Mouse (Mus musculus): Measurements from ENCODE around the gene Tmem262. TPM values are rescaled to one million over a fixed set of nuclear protein-coding genes. Genes with fewer than 3 reads are reported as not detected.
"Not testable (repeated sequence)": the region's sequence is repeated elsewhere in the genome, so short reads cannot be mapped to it uniquely, and the experiment has no call there.

Gene Tmem262
- not detected in 2 replicates for polyA plus RNA-seq (2014; fragmentation: Nextera tagmentation; extraction: Ambion mirVana)

DNA sequence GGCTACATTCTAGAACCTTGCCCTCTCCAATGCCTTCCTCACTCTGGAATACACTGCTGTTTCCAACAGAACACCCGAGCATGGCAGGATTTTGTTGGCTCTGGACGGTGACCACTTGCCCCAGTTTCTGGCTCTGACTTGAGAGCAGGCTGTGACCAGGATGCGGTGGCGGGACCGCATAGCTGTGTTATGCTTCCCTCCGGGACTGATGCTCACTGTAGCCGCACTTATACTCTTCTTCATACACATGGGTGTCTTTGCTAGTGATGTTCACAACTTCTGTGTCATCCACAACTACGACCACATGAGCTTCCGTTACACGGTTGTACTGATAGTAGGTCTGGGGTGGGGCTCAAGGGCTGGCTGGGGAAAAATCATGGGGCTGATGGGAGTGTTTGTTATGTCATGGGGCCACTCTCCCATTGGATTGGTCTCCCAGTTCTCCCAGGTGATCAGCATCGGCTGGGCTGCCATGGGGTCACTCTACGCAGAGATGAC lies at the start of gene Tmem262:
Gene Tmem262, plus strand, starts transcription at position 51 of the 498 bp plus-strand sequence.
- Histone ChIP-seq H3K4me2 (no peak within 1 kb of the TSS), H3K9ac (ENCODE audit: low read depth, low read length) (no peak within 1 kb of the TSS), H3K27ac (ENCODE audit: low read depth, low read length) (no peak within 1 kb of the TSS), H3K4me1 (replicated peaks; ENCODE audit: control insufficient read depth, insufficient read depth, low read length) (peaks cover 13% of the 10 kb centered on the region), H3K27me3 (replicated peaks; ENCODE audit: control insufficient read depth, insufficient read depth, low read length) (no peaks in the 10 kb centered on the region), H3K4me3 (ENCODE audit: low read depth, low read length) (no peak within 1 kb of the TSS), H3K9me3 (ENCODE audit: control insufficient read depth, low read length) (no peaks in the 10 kb centered on the region), H3K36me3 (ENCODE audit: control insufficient read depth, insufficient read depth, low read length) (peaks cover 18% of the 10 kb centered on the region)
- DNase-seq (ENCODE audit: low spot score) = no peak
- ATAC-seq (replicated peaks; ENCODE audit: low FRiP score) = no peak
- WGBS = 90% methylated on average over 12 of the region's 12 CpGs

DNA sequence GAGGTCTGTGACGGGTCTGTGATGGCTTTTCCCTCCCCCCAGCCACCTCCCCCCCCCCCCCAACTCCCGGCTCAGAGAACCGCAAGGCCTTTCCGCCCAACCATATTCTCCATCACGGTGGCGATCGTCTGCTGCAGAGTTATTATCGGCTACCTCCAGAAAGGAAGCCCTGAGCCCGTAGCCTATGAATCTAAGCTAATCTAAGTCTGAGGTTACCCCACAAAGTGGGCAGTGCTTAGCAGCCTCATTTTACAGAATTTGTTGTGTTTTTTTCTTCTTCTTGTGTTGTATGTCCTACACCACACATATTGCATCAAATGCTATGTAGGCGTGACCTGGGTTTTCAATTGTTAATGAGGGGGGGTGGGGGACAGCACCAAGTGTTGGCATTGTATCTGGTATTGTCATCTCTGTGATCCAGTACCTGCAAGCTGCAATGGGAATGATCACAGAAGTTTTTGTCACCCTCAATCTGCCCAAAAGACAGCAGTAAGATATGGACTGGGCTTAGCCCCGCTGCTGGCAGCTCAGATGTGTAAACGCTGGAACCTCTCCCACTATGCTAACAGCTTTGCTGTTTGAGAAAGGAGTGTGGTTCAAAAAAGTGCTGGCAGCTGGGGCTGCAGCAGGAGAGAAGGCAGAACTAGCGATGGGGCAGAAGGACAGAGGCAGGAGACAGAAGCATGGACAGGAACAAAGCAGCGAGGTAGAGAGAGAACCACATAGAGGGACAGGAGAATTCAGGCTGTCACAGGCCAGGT lies 49.1 kb upstream of the Tmem262 start:
- no peak overlapping the region for H3K4me2 ChIP-seq
- H3K9me3 ChIP-seq (ENCODE audit: control insufficient read depth, low read length) = no peaks in the 10 kb centered on the region
- no peaks in the 10 kb centered on the region for H3K36me3 ChIP-seq (ENCODE audit: control insufficient read depth, insufficient read depth, low read length)
- no peaks in the 10 kb centered on the region for H3K4me1 ChIP-seq (replicated peaks; ENCODE audit: control insufficient read depth, insufficient read depth, low read length)
- 63% methylated on average over 14 of the region's 14 CpGs for WGBS
- H3K27me3 ChIP-seq (replicated peaks; ENCODE audit: control insufficient read depth, insufficient read depth, low read length) = no peaks in the 10 kb centered on the region; the same call in 1 of the 2 replicates
- no peak overlapping the region for H3K4me3 ChIP-seq (ENCODE audit: low read depth, low read length)
- ATAC-seq (replicated peaks; ENCODE audit: low FRiP score) (no peak), DNase-seq (ENCODE audit: low spot score) (no peak)
- H3K27ac ChIP-seq (ENCODE audit: low read depth, low read length) = no peak overlapping the region
- H3K9ac ChIP-seq (ENCODE audit: low read depth, low read length) = no peak overlapping the region; the same call in 1 of the 2 replicates

DNA sequence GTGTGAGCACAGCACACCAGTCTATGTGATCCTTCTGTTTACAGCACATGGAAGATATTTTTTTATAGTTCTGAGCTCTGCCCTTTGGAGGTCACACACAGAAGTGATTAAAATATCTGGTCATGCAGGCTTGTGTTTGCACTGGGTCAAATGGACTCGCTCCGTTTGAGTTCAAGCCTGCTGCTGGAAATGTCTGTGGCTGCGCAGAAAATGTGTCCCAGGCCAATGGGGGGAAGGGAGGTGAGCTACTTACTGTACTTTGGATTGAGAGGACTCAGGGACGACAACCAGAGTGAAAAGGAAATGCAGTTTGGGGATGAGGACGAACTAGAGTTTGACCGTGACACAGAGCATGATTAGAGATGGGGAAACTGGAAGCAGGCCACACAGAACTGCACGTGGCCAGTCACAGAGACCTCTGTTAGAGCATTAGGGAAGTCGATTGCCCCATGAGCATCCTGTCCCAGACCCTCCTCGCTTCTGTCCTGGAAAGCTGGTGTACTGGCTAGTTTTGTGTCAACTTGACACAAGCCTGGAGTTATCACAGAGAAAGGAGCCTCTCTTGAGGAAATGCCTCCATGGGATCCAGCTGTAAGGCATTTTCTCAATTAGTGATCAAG lies 43.8 kb upstream of the Tmem262 start:
- H3K27me3 ChIP-seq (replicated peaks; ENCODE audit: control insufficient read depth, insufficient read depth, low read length) = no peaks in the 10 kb centered on the region; the same call in 1 of the 2 replicates
- DNase-seq (ENCODE audit: low spot score) = no peak

DNA sequence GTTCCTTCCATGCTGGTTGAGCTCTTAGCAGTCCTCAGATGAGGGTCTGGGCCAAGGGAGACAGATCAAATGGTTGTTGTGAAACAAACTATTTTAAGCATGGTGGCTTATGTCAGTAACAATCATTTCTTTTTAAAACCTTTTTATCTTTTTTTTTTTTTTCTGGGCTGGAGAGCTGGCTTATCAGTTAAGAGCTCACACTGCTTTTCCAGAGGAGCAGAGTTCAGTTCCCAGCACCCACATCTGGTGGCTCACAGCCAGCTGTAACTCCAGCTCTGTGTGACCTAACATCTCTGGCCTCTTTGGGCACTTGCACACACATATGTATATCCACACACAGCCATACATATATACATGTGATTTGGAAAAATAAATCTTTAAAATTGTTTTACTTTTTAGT lies 42.1 kb upstream of the Tmem262 start:
- H3K9me3 ChIP-seq (ENCODE audit: control insufficient read depth, low read length) = no peaks in the 10 kb centered on the region
- H3K9ac ChIP-seq (ENCODE audit: low read depth, low read length) = no peak overlapping the region
- no peak overlapping the region for H3K27ac ChIP-seq (ENCODE audit: low read depth, low read length)
- no peaks in the 10 kb centered on the region for H3K27me3 ChIP-seq (replicated peaks; ENCODE audit: control insufficient read depth, insufficient read depth, low read length)
- H3K4me3 ChIP-seq (ENCODE audit: low read depth, low read length) = no peak overlapping the region
- no peaks in the 10 kb centered on the region for H3K4me1 ChIP-seq (replicated peaks; ENCODE audit: control insufficient read depth, insufficient read depth, low read length)
- DNase-seq (ENCODE audit: low spot score) (no peak), ATAC-seq (replicated peaks; ENCODE audit: low FRiP score) (no peak)
- no peaks in the 10 kb centered on the region for H3K36me3 ChIP-seq (ENCODE audit: control insufficient read depth, insufficient read depth, low read length)
- H3K4me2 ChIP-seq = no peak overlapping the region

More for the DNA sequence above, 43.8 kb upstream of the Tmem262 start:
- Histone ChIP-seq H3K4me3 (ENCODE audit: low read depth, low read length) (no peak overlapping the region), H3K9ac (ENCODE audit: low read depth, low read length) (no peak overlapping the region), H3K36me3 (ENCODE audit: control insufficient read depth, insufficient read depth, low read length) (no peaks in the 10 kb centered on the region), H3K4me2 (no peak overlapping the region), H3K9me3 (ENCODE audit: control insufficient read depth, low read length) (no peaks in the 10 kb centered on the region), H3K27ac (ENCODE audit: low read depth, low read length) (no peak overlapping the region), H3K4me1 (replicated peaks; ENCODE audit: control insufficient read depth, insufficient read depth, low read length) (no peaks in the 10 kb centered on the region)
- 53% methylated on average over 9 of the region's 9 CpGs for WGBS
- ATAC-seq (replicated peaks; ENCODE audit: low FRiP score) = no peak

DNA sequence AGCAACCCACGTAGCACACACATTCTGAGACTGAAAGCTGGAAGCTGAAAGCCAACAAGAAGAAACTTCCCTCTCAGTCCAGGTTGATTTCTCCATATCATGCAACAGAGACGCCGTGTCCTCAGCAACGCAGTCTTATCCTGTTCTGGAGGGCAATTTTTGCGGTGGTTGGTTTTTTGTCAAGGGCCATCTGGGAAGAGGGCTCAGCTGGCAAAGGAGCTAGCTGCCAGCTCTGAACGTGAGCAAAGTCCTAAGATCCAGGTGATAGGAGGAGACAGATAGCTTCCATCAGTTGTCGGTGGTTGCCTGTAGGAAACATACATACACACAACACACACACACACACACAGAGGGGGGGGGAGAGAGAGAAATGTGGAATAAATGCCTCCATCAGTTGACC lies 41.5 kb upstream of the Tmem262 start:
- Histone ChIP-seq H3K9me3 (ENCODE audit: control insufficient read depth, low read length) (no peaks in the 10 kb centered on the region), H3K4me1 (replicated peaks; ENCODE audit: control insufficient read depth, insufficient read depth, low read length) (no peaks in the 10 kb centered on the region), H3K27me3 (replicated peaks; ENCODE audit: control insufficient read depth, insufficient read depth, low read length) (no peaks in the 10 kb centered on the region), H3K36me3 (ENCODE audit: control insufficient read depth, insufficient read depth, low read length) (no peaks in the 10 kb centered on the region), H3K4me2 (no peak overlapping the region), H3K4me3 (ENCODE audit: low read depth, low read length) (no peak overlapping the region), H3K27ac (ENCODE audit: low read depth, low read length) (no peak overlapping the region), H3K9ac (ENCODE audit: low read depth, low read length) (no peak overlapping the region)
- ATAC-seq (replicated peaks; ENCODE audit: low FRiP score) (no peak), DNase-seq (ENCODE audit: low spot score) (no peak)
- 72% methylated on average over 7 of the region's 7 CpGs for WGBS

DNA sequence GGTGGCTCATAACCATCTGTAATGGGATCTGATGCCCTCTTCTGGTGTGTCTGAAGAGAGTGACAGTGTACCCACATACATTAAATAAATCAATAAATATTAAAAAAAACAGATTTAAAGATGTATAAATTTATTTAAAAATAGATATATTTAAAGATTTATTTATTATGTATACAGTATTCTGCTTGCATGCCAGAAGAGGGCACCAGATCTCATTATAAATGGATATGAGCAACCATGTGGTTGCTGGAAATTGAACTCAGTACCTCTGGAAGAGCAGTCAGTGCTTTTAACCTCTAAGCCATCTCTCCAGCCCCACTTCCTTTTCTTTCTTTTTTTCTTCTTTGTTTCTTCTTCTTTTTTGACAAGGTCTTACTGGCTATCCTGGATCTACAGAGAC lies 39.8 kb upstream of the Tmem262 start:
- Histone ChIP-seq H3K9ac (ENCODE audit: low read depth, low read length) (no peak overlapping the region), H3K9me3 (ENCODE audit: control insufficient read depth, low read length) (no peaks in the 10 kb centered on the region), H3K4me3 (ENCODE audit: low read depth, low read length) (no peak overlapping the region), H3K27ac (ENCODE audit: low read depth, low read length) (no peak overlapping the region), H3K27me3 (replicated peaks; ENCODE audit: control insufficient read depth, insufficient read depth, low read length) (no peaks in the 10 kb centered on the region), H3K4me2 (no peak overlapping the region), H3K36me3 (ENCODE audit: control insufficient read depth, insufficient read depth, low read length) (no peaks in the 10 kb centered on the region), H3K4me1 (replicated peaks; ENCODE audit: control insufficient read depth, insufficient read depth, low read length) (no peaks in the 10 kb centered on the region)
- ATAC-seq (replicated peaks; ENCODE audit: low FRiP score) (no peak), DNase-seq (ENCODE audit: low spot score) (no peak)

DNA sequence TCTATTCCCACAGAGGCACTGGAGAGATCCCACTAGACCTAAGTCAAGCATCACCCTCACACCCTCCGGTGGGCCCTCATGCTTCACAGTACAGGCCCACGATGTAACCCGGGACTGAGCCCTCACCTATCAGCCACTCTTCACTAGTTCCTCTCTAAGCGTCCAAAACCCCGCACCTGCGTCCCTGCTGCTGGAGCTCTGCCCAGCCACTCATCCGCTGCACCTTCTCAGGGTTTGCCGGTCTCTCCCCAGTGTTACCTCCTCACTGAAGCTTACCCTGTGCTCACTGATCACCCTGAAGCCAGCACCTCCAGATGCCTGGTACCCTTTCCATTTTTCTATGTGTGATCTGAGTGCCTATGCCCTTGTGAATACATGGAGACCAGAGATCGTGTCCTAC lies 37.5 kb upstream of the Tmem262 start:
- H3K27me3 ChIP-seq (replicated peaks; ENCODE audit: control insufficient read depth, insufficient read depth, low read length) = no peaks in the 10 kb centered on the region
- 91% methylated on average over 9 of the region's 9 CpGs for WGBS
- no peaks in the 10 kb centered on the region; the same call in 1 of the 2 replicates for H3K4me1 ChIP-seq (replicated peaks; ENCODE audit: control insufficient read depth, insufficient read depth, low read length)
- H3K4me3 ChIP-seq (ENCODE audit: low read depth, low read length) = no peak overlapping the region
- no peak overlapping the region for H3K4me2 ChIP-seq
- DNase-seq (ENCODE audit: low spot score) = no peak
- no peaks in the 10 kb centered on the region for H3K9me3 ChIP-seq (ENCODE audit: control insufficient read depth, low read length)
- no peak overlapping the region for H3K27ac ChIP-seq (ENCODE audit: low read depth, low read length)
- no peak overlapping the region for H3K9ac ChIP-seq (ENCODE audit: low read depth, low read length)
- ATAC-seq (replicated peaks; ENCODE audit: low FRiP score) = no peak
- H3K36me3 ChIP-seq (ENCODE audit: control insufficient read depth, insufficient read depth, low read length) = no peaks in the 10 kb centered on the region

DNA sequence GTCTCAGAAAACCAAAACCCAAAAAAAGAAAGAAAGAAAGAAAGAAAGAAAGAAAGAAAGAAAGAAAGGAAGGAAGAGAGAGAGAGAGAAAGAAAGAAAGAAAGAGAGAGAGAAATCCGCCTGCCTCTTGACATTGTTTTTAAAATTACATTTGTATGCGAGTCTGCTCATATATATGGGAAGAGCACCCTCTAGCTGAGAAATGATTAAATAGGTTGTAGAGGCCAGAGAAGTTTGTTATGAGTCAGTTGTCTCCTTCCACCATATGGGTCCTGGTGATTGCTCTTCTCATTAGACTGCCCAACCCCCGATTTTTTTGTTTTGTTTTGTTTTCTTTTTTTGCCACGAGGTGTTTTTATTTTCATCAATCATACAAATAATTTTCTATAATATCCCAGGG lies 35.7 kb upstream of the Tmem262 start:
- not testable (repeated sequence) for H3K4me2 ChIP-seq; ATAC-seq (replicated peaks; ENCODE audit: low FRiP score); H3K27me3 ChIP-seq (replicated peaks; ENCODE audit: control insufficient read depth, insufficient read depth, low read length); H3K9me3 ChIP-seq (ENCODE audit: control insufficient read depth, low read length); H3K4me3 ChIP-seq (ENCODE audit: low read depth, low read length); H3K9ac ChIP-seq (ENCODE audit: low read depth, low read length); DNase-seq (ENCODE audit: low spot score); H3K36me3 ChIP-seq (ENCODE audit: control insufficient read depth, insufficient read depth, low read length); H3K27ac ChIP-seq (ENCODE audit: low read depth, low read length)
- 59% methylated on average over 4 of the region's 4 CpGs for WGBS
- peaks cover 14% of the 10 kb centered on the region; the same call in 1 of the 2 replicates for H3K4me1 ChIP-seq (replicated peaks; ENCODE audit: control insufficient read depth, insufficient read depth, low read length)
